Mouse (Mus musculus) liver, adult 2 months (tissue): ENCODE results near the gene Dcaf8. TPM values are rescaled to one million over a fixed set of nuclear protein-coding genes. Genes with fewer than 3 reads are reported as not detected.
A peak's percentile ranks its signal among the peaks of the same experiment; 100 is the strongest.
"Not testable (repeated sequence)": the region's sequence is repeated elsewhere in the genome, so short reads cannot be mapped to it uniquely, and the experiment has no call there.

ENCODE experiments used
- DNase-seq: peaks from one replicate; pipeline ENCODE4 v3.0.0-alpha.2; 2011; ENCODE audit warnings: low read depth, low spot score; ENCODE audit errors: extremely low read depth
- H3K27ac ChIP-seq: fragments of 200-500 bp; replicated peaks from 2 replicates; pipeline ENCODE4 v1.5.1; 2012; ENCODE audit warnings: low read depth, mild to moderate bottlenecking, control low read depth, inconsistent platforms, low read length; ENCODE audit not compliant: insufficient read depth
- H3K27me3 ChIP-seq: fragments of 200-500 bp; 2 replicates; pipeline ENCODE4 v1.6.1; 2012; ENCODE audit warnings: mild to moderate bottlenecking, moderate library complexity, low read length, inconsistent platforms; ENCODE audit not compliant: control insufficient read depth, insufficient read depth
- H3K36me3 ChIP-seq: fragments of 200-500 bp; 2 replicates; pipeline ENCODE4 v1.6.1; 2012; ENCODE audit warnings: low read length, inconsistent platforms; ENCODE audit not compliant: control insufficient read depth, insufficient read depth
- H3K4me1 ChIP-seq: fragments of 200-500 bp; 2 replicates; pipeline ENCODE4 v1.6.1; 2011; ENCODE audit warnings: low read length; ENCODE audit not compliant: control insufficient read depth, insufficient read depth
- H3K4me3 ChIP-seq: fragments of 200-500 bp; 2 replicates; pipeline ENCODE4 v1.5.1; 2011; ENCODE audit warnings: low read depth, mild to moderate bottlenecking, control low read depth, low read length, moderate library complexity; ENCODE audit not compliant: insufficient read depth
- H3K79me2 ChIP-seq: fragments of 200-500 bp; 2 replicates; pipeline ENCODE4 v1.6.1; 2012; ENCODE audit warnings: inconsistent platforms, mild to moderate bottlenecking, low read length, moderate library complexity; ENCODE audit not compliant: control insufficient read depth, insufficient read depth
- H3K9ac ChIP-seq: fragments of 200-500 bp; 2 replicates; pipeline ENCODE4 v1.6.1; 2012; ENCODE audit warnings: low read depth, mild to moderate bottlenecking, control low read depth, inconsistent platforms, low read length
- CTCF ChIP-seq: fragments of 200-500 bp; IDR thresholded peaks from 2 replicates; pipeline ENCODE4 v1.5.1; 2011; ENCODE audit warnings: low read depth, low read length, control low read depth
- POLR2A ChIP-seq: fragments of 200-500 bp; IDR thresholded peaks from 2 replicates; pipeline ENCODE4 v1.6.1; 2011; ENCODE audit warnings: low read length, control low read depth; ENCODE audit not compliant: insufficient read depth; ENCODE audit errors: extremely low read depth
- WGBS: fragments of 180-500 bp; shearing (Covaris S2); methylation state at CpG from one replicate; pipeline ENCODE4 v1.1.7; 2018; 5-methylcytosine and 5-hydroxymethylcytosine counted together
- polyA plus RNA-seq: library from polyadenylated mRNA; depleted of rRNA; stranded (reverse); fragments of >200 nt; gene quantifications from 2 replicates; pipeline ENCODE4 v1.2.3, GENCODE M21; 2012; rRNA removed
- total RNA-seq: library from RNA; depleted of rRNA; stranded (reverse); fragments of >200 nt; gene quantifications from 2 replicates; pipeline ENCODE4 v1.2.3, GENCODE M21; 2014; rRNA removed

The Dcaf8 gene
- total and polyA plus RNA-seq, 2 experiments, result 54.1 to 92.7 TPM

DNA sequence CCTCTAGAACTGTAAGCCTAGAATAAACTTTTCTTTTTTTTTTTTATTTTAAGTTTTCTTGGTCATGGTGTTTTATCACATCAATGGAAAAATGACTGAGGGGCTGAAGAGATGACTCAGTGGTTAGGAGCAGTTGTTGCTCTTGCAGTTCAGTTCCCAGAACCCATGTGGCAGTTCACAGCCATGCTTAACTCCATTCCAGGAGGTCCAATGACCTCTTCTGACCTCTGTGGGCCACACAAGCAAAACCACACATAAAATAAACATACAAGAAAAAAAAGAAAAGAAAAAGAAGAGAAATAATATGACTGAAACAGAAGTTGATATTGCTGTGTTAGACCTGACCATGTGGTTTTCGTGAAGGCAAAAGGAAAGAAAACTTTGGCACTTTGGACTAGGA is 81.3 kb downstream of the Dcaf8 start:
- no peak overlapping the region for H3K4me3 ChIP-seq
- H3K4me1 ChIP-seq, result 0 out of 2 replicates have a peak, but pooled peaks cover 1% of the 10 kb centered on the region
- H3K79me2 ChIP-seq, result no peaks in the 10 kb centered on the region
- H3K27ac ChIP-seq, result no peak overlapping the region
- 30% methylated on average over 1 of the region's 1 CpGs for WGBS
- peak; percentile 59 for DNase-seq
- no peak overlapping the region for H3K9ac ChIP-seq
- H3K27me3 ChIP-seq, result no peaks in the 10 kb centered on the region
- TF ChIP-seq CTCF (no peak), POLR2A (no peak)
- no peaks in the 10 kb centered on the region for H3K36me3 ChIP-seq

DNA sequence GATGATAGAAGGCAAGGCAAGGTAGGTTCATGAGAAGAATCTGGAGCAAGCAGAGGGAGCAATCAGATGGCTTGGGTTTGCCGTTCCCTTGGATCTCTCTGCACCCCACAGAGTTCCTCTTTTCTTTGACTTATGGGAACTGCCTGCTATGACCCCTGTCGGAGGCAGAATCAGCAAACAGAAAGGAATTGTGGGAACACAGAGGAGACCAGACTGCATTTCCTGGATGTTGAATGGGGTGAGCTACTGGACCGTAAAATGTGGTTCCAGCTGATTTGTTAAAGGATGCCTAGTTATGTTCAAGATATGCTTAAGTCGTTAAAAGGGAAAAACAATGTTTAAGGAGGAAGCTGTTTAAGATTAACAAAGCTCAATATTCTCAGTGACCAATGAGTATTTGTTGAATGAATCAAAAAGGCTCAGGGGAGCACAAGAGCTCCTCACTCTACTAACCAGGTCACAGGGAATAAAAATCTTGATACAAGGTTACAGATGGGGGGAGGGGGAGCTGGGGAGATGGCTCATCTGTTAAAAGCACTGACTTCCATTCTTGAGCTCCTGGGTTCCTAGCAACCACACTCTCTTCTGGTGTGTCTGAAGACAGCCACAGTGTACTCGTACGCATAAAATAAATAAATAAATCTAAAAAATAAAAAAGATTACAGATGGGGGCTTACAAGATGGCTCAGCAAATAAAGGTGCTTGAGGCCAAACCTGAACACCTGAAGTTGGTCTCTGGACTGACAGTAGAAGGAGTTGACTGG is 93.2 kb downstream of the Dcaf8 start:
- no peaks in the 10 kb centered on the region for H3K4me1 ChIP-seq
- 80% methylated on average over 6 of the region's 6 CpGs for WGBS
- H3K27me3 ChIP-seq, result no peaks in the 10 kb centered on the region
- no peaks in the 10 kb centered on the region for H3K36me3 ChIP-seq
- no peak overlapping the region for H3K9ac ChIP-seq
- peak; percentile 13 for DNase-seq
- H3K79me2 ChIP-seq, result no peaks in the 10 kb centered on the region
- H3K27ac ChIP-seq, result no peak overlapping the region
- no peak overlapping the region for H3K4me3 ChIP-seq
- no peak for TF ChIP-seq CTCF
- TF ChIP-seq POLR2A, result no peak

DNA sequence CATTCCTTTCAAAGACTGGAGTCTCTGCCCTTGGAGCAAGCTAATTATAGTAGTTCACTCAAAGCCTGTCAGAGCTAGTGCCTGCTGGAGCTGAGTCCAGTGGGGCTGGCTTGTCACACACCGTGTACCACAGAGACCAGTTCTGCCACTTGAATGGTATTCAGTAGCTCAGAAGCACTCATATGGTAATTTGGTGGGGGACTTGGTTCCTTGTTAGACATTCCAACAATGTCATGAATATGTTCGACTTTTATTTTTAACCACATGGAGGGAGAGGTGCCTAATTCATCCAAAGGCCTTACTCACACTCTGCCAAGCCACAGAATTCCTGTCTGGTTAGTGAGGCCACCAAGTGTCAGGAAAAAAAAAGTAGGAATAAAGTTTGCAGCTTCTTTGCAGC is 94.5 kb downstream of the Dcaf8 start:
- TF ChIP-seq POLR2A (no peak), CTCF (no peak)
- no peaks in the 10 kb centered on the region for H3K36me3 ChIP-seq
- H3K4me1 ChIP-seq, result no peaks in the 10 kb centered on the region
- WGBS, result 76% methylated on average over 2 of the region's 2 CpGs
- no peak for DNase-seq
- no peak overlapping the region for H3K4me3 ChIP-seq
- H3K27me3 ChIP-seq, result no peaks in the 10 kb centered on the region
- H3K79me2 ChIP-seq, result no peaks in the 10 kb centered on the region
- H3K27ac ChIP-seq, result no peak overlapping the region
- no peak overlapping the region for H3K9ac ChIP-seq

- Histone ChIP-seq H3K4me3 (no peak overlapping the region), H3K4me1 (no peaks in the 10 kb centered on the region), H3K27ac (no peak overlapping the region), H3K9ac (no peak overlapping the region), H3K27me3 (no peaks in the 10 kb centered on the region), H3K79me2 (no peaks in the 10 kb centered on the region), H3K36me3 (no peaks in the 10 kb centered on the region)
- WGBS, result 39% methylated on average over 16 of the region's 16 CpGs
- DNase-seq, result no peak
- TF ChIP-seq CTCF (peak; percentile 56), POLR2A (no peak)
These were observed 95.8 kb downstream of the Dcaf8 start for GRCm38 (mm10) chr1:172243547-172244205.

DNA sequence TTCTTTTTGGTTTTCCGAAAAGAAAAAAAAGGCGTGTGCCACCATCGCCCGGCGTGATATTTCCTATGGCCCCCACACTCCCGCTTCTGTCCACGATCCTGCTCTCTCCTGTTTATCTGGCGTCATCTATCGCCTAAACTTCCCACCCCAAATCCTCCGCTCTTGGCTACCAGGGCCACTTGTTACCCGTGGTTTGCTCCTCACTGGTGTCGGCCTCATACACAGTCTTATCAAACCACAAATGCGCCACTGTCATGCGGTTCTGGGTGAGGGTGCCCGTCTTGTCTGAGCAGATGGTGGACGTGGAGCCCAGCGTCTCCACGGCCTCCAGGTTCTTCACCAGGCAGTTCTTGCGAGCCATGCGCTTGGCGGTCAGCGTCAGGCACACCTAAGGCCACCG is 96.8 kb downstream of the Dcaf8 start:
- not testable (repeated sequence) for H3K9ac ChIP-seq, H3K36me3 ChIP-seq, H3K27ac ChIP-seq, H3K79me2 ChIP-seq, DNase-seq, H3K27me3 ChIP-seq, H3K4me3 ChIP-seq, H3K4me1 ChIP-seq
- WGBS, result 55% methylated on average over 23 of the region's 23 CpGs

Other genes with a start within 250 kb of the Dcaf8 start
- gene Slamf6, start 230.6 kb upstream of the Dcaf8 start, total RNA-seq, result 0.46 and 1.5 TPM in 2 replicates
- 0.16 and 0.29 TPM in 2 replicates for gene Slamf6, start 230.6 kb upstream of the Dcaf8 start, polyA plus RNA-seq
- gene Vangl2, start 119.6 kb upstream of the Dcaf8 start, total RNA-seq, result 0.20 and 0.28 TPM in 2 replicates
- gene Vangl2, start 119.6 kb upstream of the Dcaf8 start, polyA plus RNA-seq, result 0.49 and 0.55 TPM in 2 replicates
- gene Nhlh1, start 90.5 kb upstream of the Dcaf8 start, total RNA-seq, result not detected in 2 replicates
- gene Nhlh1, start 90.5 kb upstream of the Dcaf8 start, polyA plus RNA-seq, result not detected in 2 replicates
- gene Copa, start 65.6 kb upstream of the Dcaf8 start, total RNA-seq, result 108 and 125 TPM in 2 replicates
- gene Copa, start 65.6 kb upstream of the Dcaf8 start, polyA plus RNA-seq, result 25.7 and 31.7 TPM in 2 replicates
- gene Ncstn, start 65.3 kb upstream of the Dcaf8 start, total RNA-seq, result 28.9 and 38.8 TPM in 2 replicates
- gene Ncstn, start 65.3 kb upstream of the Dcaf8 start, polyA plus RNA-seq, result 35.7 and 50.1 TPM in 2 replicates
- gene Pex19, start 21.3 kb upstream of the Dcaf8 start, total RNA-seq, result 87.3 and 92.5 TPM in 2 replicates
- 99.3 and 113 TPM in 2 replicates for gene Pex19, start 21.3 kb upstream of the Dcaf8 start, polyA plus RNA-seq
- 9.4 and 13.1 TPM in 2 replicates for gene Pea15a, start 58.7 kb downstream of the Dcaf8 start, total RNA-seq
- gene Pea15a, start 58.7 kb downstream of the Dcaf8 start, polyA plus RNA-seq, result 8.4 and 10.2 TPM in 2 replicates
- gene Casq1, start 71.8 kb downstream of the Dcaf8 start, total RNA-seq, result 0.07 and 0.74 TPM in 2 replicates
- 0.16 and 0.21 TPM in 2 replicates for gene Casq1, start 71.8 kb downstream of the Dcaf8 start, polyA plus RNA-seq
- gene Atp1a4, start 110.3 kb downstream of the Dcaf8 start, total RNA-seq, result 0.07 and 0.09 TPM in 2 replicates
- gene Atp1a4, start 110.3 kb downstream of the Dcaf8 start, polyA plus RNA-seq, result 0.02 TPM in 1 of 2 replicates, not detected in the other
- 3.6 and 9.7 TPM in 2 replicates for gene Igsf8, start 113.6 kb downstream of the Dcaf8 start, total RNA-seq
- 15.3 and 26.3 TPM in 2 replicates for gene Igsf8, start 113.6 kb downstream of the Dcaf8 start, polyA plus RNA-seq
- gene Atp1a2, start 150.0 kb downstream of the Dcaf8 start, total RNA-seq, result 0.92 and 0.94 TPM in 2 replicates
- gene Atp1a2, start 150.0 kb downstream of the Dcaf8 start, polyA plus RNA-seq, result 0.37 and 0.59 TPM in 2 replicates
- gene Kcnj9, start 181.2 kb downstream of the Dcaf8 start, total RNA-seq, result 0.09 and 0.20 TPM in 2 replicates
- gene Kcnj9, start 181.2 kb downstream of the Dcaf8 start, polyA plus RNA-seq, result 0.02 and 0.09 TPM in 2 replicates
- gene Kcnj10, start 193.1 kb downstream of the Dcaf8 start, total RNA-seq, result 0.37 and 0.47 TPM in 2 replicates
- 0.34 and 0.39 TPM in 2 replicates for gene Kcnj10, start 193.1 kb downstream of the Dcaf8 start, polyA plus RNA-seq
- gene Pigm, start 228.5 kb downstream of the Dcaf8 start, total RNA-seq, result 3.6 and 3.7 TPM in 2 replicates
- 2.9 and 4.4 TPM in 2 replicates for gene Pigm, start 228.5 kb downstream of the Dcaf8 start, polyA plus RNA-seq